In the genomic region with DNA sequence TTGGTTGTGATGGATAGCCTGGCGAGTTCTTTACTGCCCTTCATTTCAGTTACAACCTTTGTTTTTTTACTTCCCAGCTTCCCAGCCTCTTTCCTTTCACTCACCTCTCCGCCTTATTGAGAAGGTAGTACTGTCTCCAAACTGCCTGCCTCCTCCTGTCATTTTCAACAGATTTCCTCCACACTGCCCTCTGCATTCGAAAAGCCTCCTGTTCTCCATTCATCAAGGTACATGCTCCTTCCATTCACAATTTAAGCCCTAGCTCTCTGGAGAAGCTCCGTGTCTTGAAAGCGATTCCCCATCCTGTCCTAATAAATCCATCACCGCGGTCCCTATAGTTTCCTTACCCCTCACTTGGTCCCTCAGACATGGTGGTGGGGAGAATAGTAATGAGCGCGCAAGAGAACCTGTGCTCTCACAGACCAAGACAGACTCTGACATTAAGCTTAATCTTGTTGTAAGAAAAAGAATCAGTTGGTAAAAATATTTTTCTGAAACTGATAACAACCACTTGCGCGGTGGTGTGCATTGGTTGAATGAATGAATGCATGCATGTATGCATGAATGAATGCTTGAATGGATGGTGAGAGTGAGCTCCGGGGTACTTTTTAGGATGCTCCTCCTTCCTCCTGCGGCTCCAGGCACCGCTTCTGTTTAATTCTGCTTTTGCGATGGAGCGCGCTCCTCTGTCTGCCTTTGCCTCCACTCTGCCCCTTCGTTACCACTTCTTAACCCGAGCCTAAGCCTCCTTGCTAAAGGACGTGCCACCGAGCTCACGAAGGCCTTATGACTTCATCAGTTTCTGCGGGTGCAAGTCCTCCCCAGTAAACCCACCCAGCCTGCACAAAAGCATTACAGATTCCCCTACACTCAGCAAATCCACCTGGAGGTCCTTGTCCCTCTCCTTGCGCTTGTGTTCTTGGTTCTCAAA, we compare ENCODE assay signal across 8 mouse cellular contexts. TPM values are rescaled to one million over a fixed set of nuclear protein-coding genes. Genes with fewer than 3 reads are reported as not detected.
A peak's percentile ranks its signal among the peaks of the same experiment; 100 is the strongest.
DNase-seq lines count a peak whose midpoint lies in the region; ATAC-seq lines count a peak whose summit lies in the region.

No protein-coding gene starts in this region.

- DNase-seq in kidney, postnatal 10 days: no peak
- peak; percentile 39 for DNase-seq in embryo, embryonic 11 days
- DNase-seq in frontal cortex, postnatal 36 days (ENCODE audit: low spot score in 2 of 2): peak; percentile 9 to 19
- peak; percentile 31 for DNase-seq in midbrain, embryonic 10.5 days (ENCODE audit: low spot score)
- no peak for DNase-seq in spleen, postnatal 36 days (ENCODE audit: low spot score in 2 of 2)
- DNase-seq in natural killer cell, adult 2 months (ENCODE audit: low spot score in 2 of 2): no peak
- DNase-seq in heart, postnatal 10 days: no peak

- no peak for ATAC-seq in kidney, embryonic 14.5 days (ENCODE audit: low FRiP score, low TSS enrichment)

- H3K4me3 ChIP-seq in kidney, embryonic 14.5 days (ENCODE audit: low read length): peak overlapping the region; percentile 41
- peak overlapping the region; percentile 58 for H3K4me3 ChIP-seq in midbrain, embryonic 10.5 days

- no peak overlapping the region for H3K27ac ChIP-seq in kidney, embryonic 14.5 days (ENCODE audit: low read depth, low read length)
- no peak overlapping the region for H3K27ac ChIP-seq in midbrain, embryonic 10.5 days (replicated peaks)

- H3K4me1 ChIP-seq in kidney, embryonic 14.5 days (ENCODE audit: control insufficient read depth, insufficient read depth, low read length): peaks cover 5% of the 10 kb centered on the region; the same call in 1 of the 2 replicates
- peaks cover 14% of the 10 kb centered on the region for H3K4me1 ChIP-seq in midbrain, embryonic 10.5 days

- H3K9me3 ChIP-seq in kidney, embryonic 14.5 days (ENCODE audit: control insufficient read depth, low read length): no peaks in the 10 kb centered on the region
- no peaks in the 10 kb centered on the region for H3K9me3 ChIP-seq in midbrain, embryonic 10.5 days (replicated peaks)

- H3K9ac ChIP-seq in kidney, embryonic 14.5 days (ENCODE audit: low read depth, low read length): no peak overlapping the region

- no peaks in the 10 kb centered on the region for H3K36me3 ChIP-seq in kidney, embryonic 14.5 days (ENCODE audit: control insufficient read depth, insufficient read depth, low read length)
- H3K36me3 ChIP-seq in midbrain, embryonic 10.5 days: no peaks in the 10 kb centered on the region

- 4% methylated on average over 24 of the region's 24 CpGs for WGBS in kidney, embryonic 14.5 days
- WGBS in midbrain, embryonic 10.5 days: 7% methylated on average over 24 of the region's 24 CpGs

- peak overlapping the region; percentile 76 for H3K4me2 ChIP-seq in kidney, embryonic 14.5 days (replicated peaks; ENCODE audit: low read depth, low read length)

- H3K27me3 ChIP-seq in kidney, embryonic 14.5 days (ENCODE audit: control insufficient read depth, insufficient read depth, low read length): peaks cover 6% of the 10 kb centered on the region; the same call in 1 of the 2 replicates
- peaks cover 38% of the 10 kb centered on the region for H3K27me3 ChIP-seq in midbrain, embryonic 10.5 days (ENCODE audit: low read depth, poor library complexity, severe bottlenecking)

- intact Hi-C loops in heart, postnatal 10 days (cut with DNase I): no loop called here

RNA-seq across cellular contexts. Expression of a gene that starts 1.3 kb away (rescaled TPM):
- polyA plus RNA-seq in kidney, embryonic 14.5 days (2014; fragmentation: Nextera tagmentation; extraction: Ambion mirVana): 0.15 and 0.34 TPM in 2 replicates
- 0.30 and 0.51 TPM in 2 replicates for polyA plus RNA-seq in midbrain, embryonic 10.5 days (2016; fragmentation: Nextera tagmentation; extraction: Ambion mirVana)
- not detected for total RNA-seq in heart, postnatal 10 days (2021)

Comparison
In these comparisons a context has a peak if more than half of its experiments do, and no peak if none do; other contexts are left out.
1. DNase-seq: peak in embryo, embryonic 11 days (single experiment), frontal cortex, postnatal 36 days (2 of 2) and midbrain, embryonic 10.5 days (single experiment); none in kidney, postnatal 10 days (single experiment), spleen, postnatal 36 days (0 of 2), natural killer cell, adult 2 months (0 of 2) and heart, postnatal 10 days (0 of 2).